ENCODE assay signal across 9 mouse cellular contexts in the genomic region with DNA sequence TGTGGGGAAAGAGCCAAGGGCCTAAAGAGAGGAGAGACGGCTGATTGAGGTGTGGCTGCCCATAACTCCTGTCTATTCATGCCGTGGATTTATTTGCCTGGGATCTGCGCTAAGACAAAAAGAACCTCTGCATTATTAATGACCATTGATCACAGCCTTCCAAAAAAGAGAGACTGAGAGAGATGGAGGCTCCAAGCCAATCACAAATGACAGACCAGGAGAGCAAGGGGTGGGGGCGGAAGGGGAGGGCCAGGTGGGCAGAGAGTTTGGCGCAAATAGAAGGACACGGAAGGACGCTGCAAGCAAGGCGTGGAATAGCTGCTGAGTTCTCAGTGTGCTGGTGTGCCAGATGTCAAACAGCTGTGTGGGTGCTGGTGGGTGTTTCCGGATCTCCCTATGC. TPM values are rescaled to one million over a fixed set of nuclear protein-coding genes. Genes with fewer than 3 reads are reported as not detected.
A peak's percentile ranks its signal among the peaks of the same experiment; 100 is the strongest.
DNase-seq lines count a peak whose midpoint lies in the region; ATAC-seq and TF ChIP-seq lines count a peak whose summit lies in the region.
"Had no signal": no experiment of that assay in that cellular context is flagged by ENCODE, and none has a peak within 500 bp of the region (broad histone marks: within the 10 kb centered on the region; RNA-seq: fewer than 3 reads in every experiment).

Gene Htr1d (plus strand): TSS at position 301 of the 400 bp plus-strand sequence.

- no peaks in the 10 kb centered on the region for H3K9me3 ChIP-seq in forebrain, embryonic 12.5 days
- H3K9me3 ChIP-seq in limb, embryonic 12.5 days = no peaks in the 10 kb centered on the region
- no peaks in the 10 kb centered on the region for H3K9me3 ChIP-seq in neural tube, embryonic 15.5 days (replicated peaks)

- ATAC-seq in forebrain, embryonic 12.5 days (ENCODE audit: low FRiP score) = no peak
- no peak for ATAC-seq in limb, embryonic 12.5 days (ENCODE audit: insufficient number of reproducible peaks, insufficient read depth, low FRiP score, low TSS enrichment, low read depth)
- no peak for ATAC-seq in neural tube, embryonic 15.5 days (ENCODE audit: low FRiP score)
- ATAC-seq in megakaryocyte progenitor cell, adult 5-6 weeks (replicated peaks; ENCODE audit: poor library complexity) = no peak

- no peak for DNase-seq in liver, adult 2 months (ENCODE audit: extremely low read depth, low read depth, low spot score)
- DNase-seq in liver = no peak
- DNase-seq in thymus, postnatal 36 days = no peak
- no peak for DNase-seq in adrenal gland, postnatal 36 days
- DNase-seq: right cerebral cortex, postnatal 14 days had no signal

- H3K9ac ChIP-seq in liver, adult 2 months (ENCODE audit: low read depth, low read length) = no peak within 1 kb of the TSS
- H3K9ac ChIP-seq in forebrain, embryonic 12.5 days = peak within 1 kb of the TSS; percentile 56
- H3K9ac ChIP-seq in limb, embryonic 12.5 days (replicated peaks) = peak within 1 kb of the TSS; percentile 61
- peak within 1 kb of the TSS; percentile 54 for H3K9ac ChIP-seq in neural tube, embryonic 15.5 days (replicated peaks)

- 0 out of 2 replicates have a peak, but pooled peaks cover 3% of the 10 kb centered on the region for H3K4me1 ChIP-seq in liver, adult 2 months (ENCODE audit: control insufficient read depth, insufficient read depth, low read length)
- peaks cover 23% of the 10 kb centered on the region for H3K4me1 ChIP-seq in forebrain, embryonic 12.5 days
- peaks cover 12% of the 10 kb centered on the region for H3K4me1 ChIP-seq in limb, embryonic 12.5 days (replicated peaks)
- peaks cover 24% of the 10 kb centered on the region for H3K4me1 ChIP-seq in neural tube, embryonic 15.5 days

- 0 out of 2 replicates have a peak, but pooled peaks cover 3% of the 10 kb centered on the region for H3K27me3 ChIP-seq in liver, adult 2 months (ENCODE audit: control insufficient read depth, insufficient read depth, low read length)
- H3K27me3 ChIP-seq in forebrain, embryonic 12.5 days = peaks cover 86% of the 10 kb centered on the region
- H3K27me3 ChIP-seq in limb, embryonic 12.5 days = peaks cover 79% of the 10 kb centered on the region
- peaks cover 31% of the 10 kb centered on the region for H3K27me3 ChIP-seq in neural tube, embryonic 15.5 days (replicated peaks)

- WGBS in liver, adult 2 months = 77% methylated on average over 9 of the region's 9 CpGs
- WGBS in forebrain, embryonic 12.5 days = 79% methylated on average over 9 of the region's 9 CpGs
- 67% methylated on average over 9 of the region's 9 CpGs for WGBS in limb, embryonic 12.5 days
- 61% methylated on average over 9 of the region's 9 CpGs for WGBS in neural tube, embryonic 15.5 days

- TF ChIP-seq CTCF in liver, adult 2 months (IDR thresholded peaks at IDR 0.05; ENCODE audit: low read depth, low read length) = no peak

- no peaks in the 10 kb centered on the region for H3K79me2 ChIP-seq in liver, adult 2 months (ENCODE audit: control insufficient read depth, insufficient read depth, low read length)

- H3K4me3 ChIP-seq in liver, adult 2 months (ENCODE audit: insufficient read depth, low read depth, low read length) = peak within 1 kb of the TSS; percentile 42; the same call in 1 of the 2 replicates
- H3K4me3 ChIP-seq in forebrain, embryonic 12.5 days (replicated peaks) = peak within 1 kb of the TSS; percentile 48
- H3K4me3 ChIP-seq in limb, embryonic 12.5 days (replicated peaks) = peak within 1 kb of the TSS; percentile 55
- H3K4me3 ChIP-seq in neural tube, embryonic 15.5 days (replicated peaks) = peak within 1 kb of the TSS; percentile 52

- H3K36me3 ChIP-seq in liver, adult 2 months (ENCODE audit: control insufficient read depth, insufficient read depth, low read length) = no peaks in the 10 kb centered on the region
- no peaks in the 10 kb centered on the region for H3K36me3 ChIP-seq in forebrain, embryonic 12.5 days (replicated peaks)
- H3K36me3 ChIP-seq in limb, embryonic 12.5 days = no peaks in the 10 kb centered on the region
- no peaks in the 10 kb centered on the region for H3K36me3 ChIP-seq in neural tube, embryonic 15.5 days

- no peak for TF ChIP-seq POLR2A in liver, adult 2 months (IDR thresholded peaks at IDR 0.05; ENCODE audit: extremely low read depth, insufficient read depth, low read length)

- peak within 1 kb of the TSS; percentile 90 for H3K4me2 ChIP-seq in forebrain, embryonic 12.5 days
- peak within 1 kb of the TSS; percentile 96 for H3K4me2 ChIP-seq in limb, embryonic 12.5 days
- peak within 1 kb of the TSS; percentile 97 for H3K4me2 ChIP-seq in neural tube, embryonic 15.5 days

- H3K27ac ChIP-seq in liver, adult 2 months (replicated peaks; ENCODE audit: insufficient read depth, low read depth, low read length) = no peak within 1 kb of the TSS
- H3K27ac ChIP-seq in forebrain, embryonic 12.5 days = no peak within 1 kb of the TSS
- H3K27ac ChIP-seq in limb, embryonic 12.5 days = no peak within 1 kb of the TSS
- H3K27ac ChIP-seq in neural tube, embryonic 15.5 days (replicated peaks) = no peak within 1 kb of the TSS

RNA-seq across cellular contexts. Expression of gene Htr1d, which starts in this region (rescaled TPM):
- not detected in 2 replicates for total RNA-seq in liver, adult 2 months (2014; rRNA removed)
- 0.82 TPM in 1 of 2 replicates, not detected in the other for polyA plus RNA-seq in liver, adult 2 months (2012; rRNA removed)
- 0.23 and 0.59 TPM in 2 replicates for polyA plus RNA-seq in forebrain, embryonic 12.5 days (2016; fragmentation: Nextera tagmentation; extraction: Ambion mirVana)
- polyA plus RNA-seq in limb, embryonic 12.5 days (2016; fragmentation: Nextera tagmentation; extraction: Ambion mirVana) = 0.11 and 0.17 TPM in 2 replicates
- polyA plus RNA-seq in neural tube, embryonic 15.5 days (2015; fragmentation: Nextera tagmentation; extraction: Ambion mirVana) = 2.5 and 3.9 TPM in 2 replicates
- not detected in 2 replicates for total RNA-seq in megakaryocyte progenitor cell, adult 5-6 weeks (2015)
- not detected in 2 replicates for total RNA-seq in megakaryocyte progenitor cell, adult 5-6 weeks (2017)
- under 1 TPM in 1 of 2 experiments, not detected in 1; 0.10 TPM for total RNA-seq in adrenal gland, postnatal 36 days (2021)
